Mouse (Mus musculus): Measurements from ENCODE around the gene Olfr1501. TPM values are rescaled to one million over a fixed set of nuclear protein-coding genes. Genes with fewer than 3 reads are reported as not detected.
"Not testable (repeated sequence)": the region's sequence is repeated elsewhere in the genome, so short reads cannot be mapped to it uniquely, and the experiment has no call there.

Gene Olfr1501
- polyA plus RNA-seq (2012; rRNA removed), result not detected in 2 replicates

DNA sequence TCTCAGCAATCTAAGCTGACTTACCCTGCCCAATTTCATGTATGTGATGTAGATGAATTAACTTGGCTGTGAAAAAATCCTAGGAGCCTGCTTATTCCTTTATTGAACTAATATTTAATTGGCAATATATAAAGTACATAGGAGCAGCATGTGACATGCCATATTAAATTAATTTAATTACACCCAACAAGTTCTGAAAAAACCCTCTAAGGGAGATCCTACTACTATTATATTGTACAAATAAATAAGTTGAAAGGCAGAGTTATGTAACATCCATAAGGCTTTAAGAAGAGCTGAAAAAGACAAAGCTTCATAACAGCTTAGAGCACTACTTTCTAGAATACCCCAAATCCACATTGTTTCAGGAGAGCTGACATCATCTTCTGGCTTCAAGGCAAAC lies at the start of gene Olfr1501:
Olfr1501 (minus strand) TSS at position 101 of the 400 bp plus-strand sequence.
- H3K36me3 ChIP-seq (ENCODE audit: control insufficient read depth, insufficient read depth, low read length); H3K27me3 ChIP-seq (ENCODE audit: control insufficient read depth, insufficient read depth, low read length); H3K4me3 ChIP-seq (ENCODE audit: control insufficient read depth, insufficient read depth, low read length); H3K4me1 ChIP-seq (replicated peaks; ENCODE audit: control insufficient read depth, insufficient read depth, low read length); DNase-seq; H3K27ac ChIP-seq (ENCODE audit: control insufficient read depth, insufficient read depth, low read length): not testable (repeated sequence)

DNA sequence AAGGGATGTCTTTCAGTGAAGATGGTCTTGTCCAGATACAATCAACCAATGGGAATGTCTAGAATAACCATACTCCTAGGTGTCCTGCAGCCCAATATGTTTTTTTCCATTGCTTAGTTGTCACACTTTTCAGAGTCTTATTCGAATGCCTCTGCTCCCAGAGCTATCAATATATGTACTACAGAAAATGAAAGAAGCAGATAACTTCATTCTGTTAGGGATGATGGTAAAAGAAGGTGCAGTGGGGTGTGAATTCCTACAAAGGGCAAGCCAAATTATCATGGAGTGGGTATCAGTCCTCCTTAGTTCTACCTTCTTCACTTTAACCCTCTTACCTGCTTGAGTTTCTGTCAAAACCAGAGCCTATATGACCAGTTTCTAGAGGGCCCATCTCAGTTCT lies 47.3 kb upstream of the Olfr1501 start, which contains the start of gene Olfr1504:
Olfr1504 (minus strand) TSS at position 101 of the 400 bp plus-strand sequence.
- TF ChIP-seq POLR2A (IDR thresholded peaks at IDR 0.05; ENCODE audit: control insufficient read depth, extremely low read depth, insufficient read depth, low read length, poor library complexity) (no peak), CTCF (IDR thresholded peaks at IDR 0.05; ENCODE audit: borderline replicate concordance, control insufficient read depth, extremely low read depth, insufficient read depth, low read length, poor library complexity) (no peak)
- Histone ChIP-seq H3K4me3 (ENCODE audit: control insufficient read depth, insufficient read depth, low read length) (no peak within 1 kb of the TSS), H3K4me1 (replicated peaks; ENCODE audit: control insufficient read depth, insufficient read depth, low read length) (no peaks in the 10 kb centered on the region), H3K36me3 (ENCODE audit: control insufficient read depth, insufficient read depth, low read length) (no peaks in the 10 kb centered on the region), H3K27me3 (ENCODE audit: control insufficient read depth, insufficient read depth, low read length) (no peaks in the 10 kb centered on the region), H3K27ac (ENCODE audit: control insufficient read depth, insufficient read depth, low read length) (no peak within 1 kb of the TSS)
- 51% methylated on average over 1 of the region's 1 CpGs for WGBS
- no peak for DNase-seq

DNA sequence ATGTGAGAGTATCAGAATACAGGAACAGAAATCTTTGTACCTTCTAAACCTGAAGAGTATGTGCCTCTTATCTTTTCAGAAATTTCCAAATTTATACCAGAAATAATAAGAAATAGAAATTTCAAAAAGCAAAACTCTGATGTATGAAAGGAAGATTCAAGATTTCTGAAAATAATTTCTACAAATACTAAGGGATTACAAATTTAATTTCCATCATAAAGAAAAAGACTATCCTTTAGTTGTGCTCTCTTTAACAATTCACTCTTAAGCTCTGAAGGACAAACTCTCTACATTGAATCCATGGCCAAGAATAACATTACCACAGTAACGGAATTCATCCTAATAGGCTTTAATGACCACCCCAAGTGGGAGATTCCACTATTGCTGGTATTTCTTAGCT lies 11.0 kb upstream of the Olfr1501 start, which contains the start of gene Olfr1502:
Olfr1502 (plus strand) TSS at position 301 of the 400 bp plus-strand sequence.
- TF ChIP-seq POLR2A (IDR thresholded peaks at IDR 0.05; ENCODE audit: control insufficient read depth, extremely low read depth, insufficient read depth, low read length, poor library complexity) (no peak), CTCF (IDR thresholded peaks at IDR 0.05; ENCODE audit: borderline replicate concordance, control insufficient read depth, extremely low read depth, insufficient read depth, low read length, poor library complexity) (no peak)
- Histone ChIP-seq H3K27me3 (ENCODE audit: control insufficient read depth, insufficient read depth, low read length) (no peaks in the 10 kb centered on the region), H3K36me3 (ENCODE audit: control insufficient read depth, insufficient read depth, low read length) (no peaks in the 10 kb centered on the region), H3K27ac (ENCODE audit: control insufficient read depth, insufficient read depth, low read length) (no peak within 1 kb of the TSS), H3K4me1 (replicated peaks; ENCODE audit: control insufficient read depth, insufficient read depth, low read length) (no peaks in the 10 kb centered on the region), H3K4me3 (ENCODE audit: control insufficient read depth, insufficient read depth, low read length) (no peak within 1 kb of the TSS)
- DNase-seq, result no peak
- WGBS, result 90% methylated on average over 1 of the region's 1 CpGs

DNA sequence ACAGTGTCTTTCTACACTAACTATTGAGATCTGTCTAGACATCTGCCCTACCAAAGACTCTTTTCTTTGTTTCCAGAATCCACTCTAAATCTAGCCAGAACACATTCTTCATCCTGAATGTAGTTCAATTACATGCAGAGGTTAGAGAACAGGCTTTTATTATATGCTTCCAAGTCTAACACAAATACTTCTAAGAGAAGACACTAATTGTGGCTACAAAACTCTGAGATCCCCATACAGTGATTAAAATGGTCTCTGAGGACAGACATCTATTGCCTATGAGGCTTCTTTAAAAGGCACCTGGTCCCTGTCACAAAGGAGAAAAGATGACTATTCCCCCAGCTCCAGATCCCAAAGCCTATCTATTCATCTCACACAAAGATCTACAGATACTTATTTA lies 20.1 kb downstream of the Olfr1501 start, which contains the start of gene Olfr1500:
Olfr1500 (minus strand) TSS at position 101 of the 400 bp plus-strand sequence.
- DNase-seq, result no peak
- H3K4me1 ChIP-seq (replicated peaks; ENCODE audit: control insufficient read depth, insufficient read depth, low read length), result no peaks in the 10 kb centered on the region
- no peaks in the 10 kb centered on the region for H3K36me3 ChIP-seq (ENCODE audit: control insufficient read depth, insufficient read depth, low read length)
- H3K27ac ChIP-seq (ENCODE audit: control insufficient read depth, insufficient read depth, low read length), result no peak within 1 kb of the TSS
- no peak for TF ChIP-seq POLR2A (IDR thresholded peaks at IDR 0.05; ENCODE audit: control insufficient read depth, extremely low read depth, insufficient read depth, low read length, poor library complexity)
- TF ChIP-seq CTCF (IDR thresholded peaks at IDR 0.05; ENCODE audit: borderline replicate concordance, control insufficient read depth, extremely low read depth, insufficient read depth, low read length, poor library complexity), result no peak
- H3K27me3 ChIP-seq (ENCODE audit: control insufficient read depth, insufficient read depth, low read length), result no peaks in the 10 kb centered on the region
- no peak within 1 kb of the TSS for H3K4me3 ChIP-seq (ENCODE audit: control insufficient read depth, insufficient read depth, low read length)

DNA sequence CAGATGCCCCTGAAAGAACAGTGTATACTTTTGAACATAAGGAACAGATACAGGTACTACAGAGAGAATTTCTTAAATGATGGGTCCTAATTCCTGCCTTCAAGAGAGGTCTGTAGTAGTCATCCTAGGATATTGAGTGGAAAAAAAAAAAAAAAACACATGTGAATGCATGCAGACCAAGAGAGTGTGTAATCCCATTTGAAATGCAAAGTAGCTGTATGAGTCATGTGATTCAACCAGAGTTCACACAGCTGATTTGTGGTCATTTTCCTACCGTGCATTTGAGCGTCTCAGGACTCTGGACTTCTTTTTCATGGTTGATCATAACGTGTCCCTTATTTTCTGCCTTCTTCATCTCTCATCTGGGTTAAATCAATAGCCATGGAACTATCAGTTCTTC lies 22.0 kb downstream of the Olfr1501 start:
- no peak for DNase-seq
- TF ChIP-seq CTCF (IDR thresholded peaks at IDR 0.05; ENCODE audit: borderline replicate concordance, control insufficient read depth, extremely low read depth, insufficient read depth, low read length, poor library complexity) (no peak), POLR2A (IDR thresholded peaks at IDR 0.05; ENCODE audit: control insufficient read depth, extremely low read depth, insufficient read depth, low read length, poor library complexity) (no peak)
- no peaks in the 10 kb centered on the region for H3K27me3 ChIP-seq (ENCODE audit: control insufficient read depth, insufficient read depth, low read length)
- no peak overlapping the region for H3K27ac ChIP-seq (ENCODE audit: control insufficient read depth, insufficient read depth, low read length)
- no peaks in the 10 kb centered on the region for H3K4me1 ChIP-seq (replicated peaks; ENCODE audit: control insufficient read depth, insufficient read depth, low read length)
- H3K36me3 ChIP-seq (ENCODE audit: control insufficient read depth, insufficient read depth, low read length), result no peaks in the 10 kb centered on the region
- 87% methylated on average over 3 of the region's 3 CpGs for WGBS
- no peak overlapping the region for H3K4me3 ChIP-seq (ENCODE audit: control insufficient read depth, insufficient read depth, low read length)

DNA sequence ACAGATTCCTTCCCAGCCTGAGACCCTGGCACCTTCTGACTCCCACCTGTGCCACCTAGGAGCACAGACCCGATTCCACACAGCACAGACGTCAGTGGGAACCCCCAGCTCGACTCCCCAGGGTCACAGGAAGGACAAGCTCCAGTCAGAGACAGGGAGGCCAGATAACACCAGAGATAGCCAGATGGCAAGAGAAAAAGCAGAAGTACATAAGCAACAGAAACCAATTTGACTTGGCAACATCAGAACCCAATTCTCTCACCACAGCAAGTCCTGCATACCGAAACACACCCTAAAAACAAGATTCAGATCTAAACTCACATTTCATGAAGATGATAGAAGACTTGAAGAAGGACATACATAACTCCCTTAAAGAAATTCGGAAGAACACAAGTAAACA lies 29.6 kb downstream of the Olfr1501 start:
- Histone ChIP-seq H3K4me1 (replicated peaks; ENCODE audit: control insufficient read depth, insufficient read depth, low read length) (no peaks in the 10 kb centered on the region), H3K4me3 (ENCODE audit: control insufficient read depth, insufficient read depth, low read length) (no peak overlapping the region), H3K27ac (ENCODE audit: control insufficient read depth, insufficient read depth, low read length) (no peak overlapping the region), H3K27me3 (ENCODE audit: control insufficient read depth, insufficient read depth, low read length) (no peaks in the 10 kb centered on the region), H3K36me3 (ENCODE audit: control insufficient read depth, insufficient read depth, low read length) (no peaks in the 10 kb centered on the region)
- WGBS, result 30% methylated on average over 5 of the region's 5 CpGs
- DNase-seq, result no peak
- TF ChIP-seq POLR2A (IDR thresholded peaks at IDR 0.05; ENCODE audit: control insufficient read depth, extremely low read depth, insufficient read depth, low read length, poor library complexity) (no peak), CTCF (IDR thresholded peaks at IDR 0.05; ENCODE audit: borderline replicate concordance, control insufficient read depth, extremely low read depth, insufficient read depth, low read length, poor library complexity) (no peak)

DNA sequence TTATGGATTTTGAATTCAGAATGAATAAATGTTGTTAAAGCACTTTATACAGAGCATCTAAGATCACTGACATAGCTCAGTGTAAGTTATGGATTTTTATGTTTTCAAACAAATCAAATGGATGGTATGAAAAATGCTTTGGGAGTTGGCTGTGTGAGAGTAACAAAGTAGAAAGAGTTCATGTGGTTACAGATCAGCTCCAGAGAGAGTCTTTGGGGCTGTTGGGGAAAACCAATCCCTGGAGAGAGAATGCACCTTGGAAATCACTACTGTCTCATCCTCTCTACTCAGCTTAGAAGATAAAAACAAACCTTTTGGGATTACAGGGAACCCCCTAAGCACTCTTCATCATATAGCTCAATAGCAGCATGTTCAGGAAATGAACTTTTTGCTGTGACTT lies 31.1 kb downstream of the Olfr1501 start, which contains the start of gene Olfr1499:
Olfr1499 (minus strand) TSS at position 101 of the 400 bp plus-strand sequence.
- Histone ChIP-seq H3K27me3 (ENCODE audit: control insufficient read depth, insufficient read depth, low read length) (no peaks in the 10 kb centered on the region), H3K36me3 (ENCODE audit: control insufficient read depth, insufficient read depth, low read length) (no peaks in the 10 kb centered on the region), H3K27ac (ENCODE audit: control insufficient read depth, insufficient read depth, low read length) (no peak within 1 kb of the TSS), H3K4me3 (ENCODE audit: control insufficient read depth, insufficient read depth, low read length) (no peak within 1 kb of the TSS), H3K4me1 (replicated peaks; ENCODE audit: control insufficient read depth, insufficient read depth, low read length) (no peaks in the 10 kb centered on the region)
- no peak for DNase-seq
- no peak for TF ChIP-seq POLR2A (IDR thresholded peaks at IDR 0.05; ENCODE audit: control insufficient read depth, extremely low read depth, insufficient read depth, low read length, poor library complexity)
- no peak for TF ChIP-seq CTCF (IDR thresholded peaks at IDR 0.05; ENCODE audit: borderline replicate concordance, control insufficient read depth, extremely low read depth, insufficient read depth, low read length, poor library complexity)

All from thymus, adult 2 months (tissue).